Mouse (Mus musculus) adrenal gland, postnatal 4 days (tissue): ENCODE measurements around the gene A630095N17Rik. TPM values are rescaled to one million over a fixed set of nuclear protein-coding genes. Genes with fewer than 3 reads are reported as not detected.
"Not testable (repeated sequence)": the region's sequence is repeated elsewhere in the genome, so short reads cannot be mapped to it uniquely, and the experiment has no call there.

Experiments used
- DNase-seq, 2 experiments: peaks; one replicate each; pipeline ENCODE4 v3.0.0; 2021 to 2022; ENCODE audit warnings: low spot score in 2 of 2, mixed read lengths in 2 of 2
- total RNA-seq, 2 experiments: library from RNA; stranded (reverse); gene quantifications; 2 replicates each; pipeline ENCODE4 v1.2.3; 2021

The A630095N17Rik gene
- total RNA-seq, 2 experiments from 2014 or later = not detected

- no peak for DNase-seq
Measured at GRCm38 (mm10) chr1:75244175-75244826, 12.4 kb upstream of the A630095N17Rik start.

- DNase-seq = no peak
Measured at GRCm38 (mm10) chr1:75243411-75243810, 11.5 kb upstream of the A630095N17Rik start.

GRCm38 (mm10) chr1:75239591-75239990, 7.7 kb upstream of the A630095N17Rik start:
- DNase-seq = no peak

GRCm38 (mm10) chr1:75236117-75237050, 4.5 kb upstream of the A630095N17Rik start, which contains the start of gene Dnajb2:
Dnajb2 (plus strand) TSS chr1:75236406.
- DNase-seq = peak; percentile 61 to 77

GRCm38 (mm10) chr1:75234606-75235005, 2.7 kb upstream of the A630095N17Rik start:
- no peak for DNase-seq

- not testable (repeated sequence) for DNase-seq
Measured at GRCm38 (mm10) chr1:75232489-75232888, 587 bp upstream of the A630095N17Rik start.

GRCm38 (mm10) chr1:75231224-75231623, 678 bp downstream of the A630095N17Rik start:
- no peak for DNase-seq

- no peak for DNase-seq
Measured at GRCm38 (mm10) chr1:75230335-75230994, 1.4 kb downstream of the A630095N17Rik start.

GRCm38 (mm10) chr1:75229158-75229557, 2.7 kb downstream of the A630095N17Rik start:
- DNase-seq = no peak

- DNase-seq = no peak
Measured at GRCm38 (mm10) chr1:75227653-75228052, 4.2 kb downstream of the A630095N17Rik start.

GRCm38 (mm10) chr1:75226138-75226537, 5.8 kb downstream of the A630095N17Rik start:
- DNase-seq = no peak

- DNase-seq = no peak
Measured at GRCm38 (mm10) chr1:75225473-75225872, 6.4 kb downstream of the A630095N17Rik start.

GRCm38 (mm10) chr1:75223532-75223931, 8.4 kb downstream of the A630095N17Rik start:
- DNase-seq = no peak

- no peak for DNase-seq
Measured at GRCm38 (mm10) chr1:75222926-75223325, 9.0 kb downstream of the A630095N17Rik start.

GRCm38 (mm10) chr1:75221538-75221937, 10.4 kb downstream of the A630095N17Rik start:
- DNase-seq = no peak

- no peak for DNase-seq
Measured at GRCm38 (mm10) chr1:75219531-75219930, 12.4 kb downstream of the A630095N17Rik start, which contains the start of gene Tuba4a. Tuba4a (minus strand) TSS chr1:75219865.

GRCm38 (mm10) chr1:75219078-75219477, 12.8 kb downstream of the A630095N17Rik start:
- peak in 1 of 2 experiments; percentile 63 for DNase-seq

- DNase-seq = no peak
Measured at GRCm38 (mm10) chr1:75218227-75219001, 13.5 kb downstream of the A630095N17Rik start.

- DNase-seq = no peak
Measured at GRCm38 (mm10) chr1:75217893-75218226, 14.0 kb downstream of the A630095N17Rik start.

- no peak for DNase-seq
Measured at GRCm38 (mm10) chr1:75216797-75217585, 14.9 kb downstream of the A630095N17Rik start.
